Mouse (Mus musculus): Measurements from ENCODE around the gene Lef1. TPM values are rescaled to one million over a fixed set of nuclear protein-coding genes. Genes with fewer than 3 reads are reported as not detected.

Gene Lef1
- total and polyA plus RNA-seq, 2 experiments from 2014 or later = 5.6 to 7.2 TPM

DNA sequence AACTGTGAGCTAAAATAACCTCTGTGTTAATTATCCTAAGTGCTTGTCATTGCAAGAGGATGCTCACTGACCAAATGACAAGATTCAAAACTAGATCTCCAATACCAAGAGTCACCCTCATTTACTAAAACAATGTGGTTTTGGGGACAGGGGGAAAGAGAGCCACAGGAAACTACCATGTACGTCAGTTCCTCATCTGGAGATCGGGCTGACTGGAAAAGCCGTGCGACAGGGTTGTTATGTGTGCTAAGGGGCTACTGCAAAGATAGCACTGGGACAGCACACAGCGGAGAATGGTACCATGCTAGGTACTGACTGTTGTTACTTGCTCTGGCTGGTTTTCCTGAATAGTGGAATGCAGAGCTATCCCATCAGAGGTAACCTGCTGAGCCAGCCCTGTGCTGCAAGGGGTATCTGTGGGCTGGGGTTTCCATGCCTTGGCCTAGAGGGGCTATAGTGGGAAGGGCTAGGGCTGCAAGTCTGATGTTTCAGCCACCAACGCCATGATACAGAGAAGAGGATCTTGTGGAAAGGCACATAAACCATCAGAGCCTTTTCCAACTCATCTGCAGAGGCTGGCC is 32.1 kb upstream of the Lef1 start:
- Histone ChIP-seq H3K4me3 (ENCODE audit: low read length) (no peak overlapping the region), H3K4me2 (ENCODE audit: low read depth, low read length) (no peak overlapping the region), H3K27me3 (ENCODE audit: insufficient read depth, low read length) (no peaks in the 10 kb centered on the region), H3K4me1 (ENCODE audit: insufficient read depth, low read length) (no peaks in the 10 kb centered on the region), H3K36me3 (ENCODE audit: insufficient read depth, low read length) (no peaks in the 10 kb centered on the region), H3K27ac (no peak overlapping the region), H3K9ac (replicated peaks; ENCODE audit: low read length) (no peak overlapping the region), H3K9me3 (ENCODE audit: low read length) (no peaks in the 10 kb centered on the region)
- WGBS = 90% methylated on average over 6 of the region's 6 CpGs
- DNase-seq (ENCODE audit: low spot score) (no peak), ATAC-seq (no peak)
- TF ChIP-seq CTCF (IDR thresholded peaks at IDR 0.05; ENCODE audit: low read depth) = no peak

DNA sequence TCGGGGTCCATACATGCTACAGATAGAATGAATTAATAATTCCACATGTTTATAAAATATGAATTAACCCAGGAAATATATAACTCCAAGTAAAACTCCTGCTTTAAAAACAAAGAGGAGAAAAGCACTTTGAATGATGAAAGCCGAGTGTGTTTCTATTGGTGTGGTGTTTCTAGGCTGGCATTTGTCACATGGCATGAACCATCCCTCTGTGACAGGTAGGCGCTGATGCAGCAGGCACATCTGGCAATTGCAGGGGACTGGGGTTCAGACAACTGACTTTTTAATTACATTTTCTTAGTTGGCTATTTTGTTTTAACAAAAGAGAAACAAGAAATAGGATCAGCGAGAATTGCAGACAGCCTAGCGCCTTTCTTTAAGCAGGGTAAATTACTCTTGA is 31.6 kb upstream of the Lef1 start:
- ATAC-seq (no peak), DNase-seq (ENCODE audit: low spot score) (no peak)
- no peak overlapping the region for H3K4me3 ChIP-seq (ENCODE audit: low read length)
- H3K36me3 ChIP-seq (ENCODE audit: insufficient read depth, low read length) = no peaks in the 10 kb centered on the region
- H3K4me2 ChIP-seq (ENCODE audit: low read depth, low read length) = no peak overlapping the region
- H3K9me3 ChIP-seq (ENCODE audit: low read length) = no peaks in the 10 kb centered on the region
- TF ChIP-seq CTCF (IDR thresholded peaks at IDR 0.05; ENCODE audit: low read depth) = no peak
- WGBS = 75% methylated on average over 5 of the region's 5 CpGs
- H3K4me1 ChIP-seq (ENCODE audit: insufficient read depth, low read length) = no peaks in the 10 kb centered on the region
- H3K27me3 ChIP-seq (ENCODE audit: insufficient read depth, low read length) = no peaks in the 10 kb centered on the region
- no peak overlapping the region for H3K27ac ChIP-seq
- no peak overlapping the region for H3K9ac ChIP-seq (replicated peaks; ENCODE audit: low read length)

DNA sequence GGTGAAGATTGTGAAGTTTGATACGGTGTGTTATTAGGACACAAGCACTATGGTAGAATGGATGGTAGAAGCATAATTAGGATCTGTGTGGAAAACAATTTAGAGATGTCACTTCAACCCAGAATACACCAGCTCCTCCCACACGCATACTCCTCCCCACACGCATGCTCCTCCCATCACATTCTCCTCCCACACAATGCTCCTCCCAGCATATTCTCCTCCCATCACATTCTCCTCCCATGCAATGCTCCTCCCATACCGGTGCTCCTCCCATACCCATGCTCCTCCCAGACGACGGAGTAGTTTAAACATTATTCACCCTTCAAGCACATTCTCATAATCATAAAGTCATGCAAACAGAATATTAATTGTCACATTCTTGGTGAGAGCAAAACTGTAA is 26.5 kb upstream of the Lef1 start:
- DNase-seq (ENCODE audit: low spot score) (no peak), ATAC-seq (0 out of 2 replicates have a peak, but pooled peaks have one; percentile 50)
- H3K9ac ChIP-seq (replicated peaks; ENCODE audit: low read length) = no peak overlapping the region
- H3K4me3 ChIP-seq (ENCODE audit: low read length) = no peak overlapping the region
- H3K27ac ChIP-seq = no peak overlapping the region
- H3K27me3 ChIP-seq (ENCODE audit: insufficient read depth, low read length) = no peaks in the 10 kb centered on the region
- no peak overlapping the region for H3K4me2 ChIP-seq (ENCODE audit: low read depth, low read length)
- no peaks in the 10 kb centered on the region for H3K9me3 ChIP-seq (ENCODE audit: low read length)
- WGBS = 67% methylated on average over 6 of the region's 6 CpGs
- H3K4me1 ChIP-seq (ENCODE audit: insufficient read depth, low read length) = no peaks in the 10 kb centered on the region
- TF ChIP-seq CTCF (IDR thresholded peaks at IDR 0.05; ENCODE audit: low read depth) = no peak
- H3K36me3 ChIP-seq (ENCODE audit: insufficient read depth, low read length) = no peaks in the 10 kb centered on the region

DNA sequence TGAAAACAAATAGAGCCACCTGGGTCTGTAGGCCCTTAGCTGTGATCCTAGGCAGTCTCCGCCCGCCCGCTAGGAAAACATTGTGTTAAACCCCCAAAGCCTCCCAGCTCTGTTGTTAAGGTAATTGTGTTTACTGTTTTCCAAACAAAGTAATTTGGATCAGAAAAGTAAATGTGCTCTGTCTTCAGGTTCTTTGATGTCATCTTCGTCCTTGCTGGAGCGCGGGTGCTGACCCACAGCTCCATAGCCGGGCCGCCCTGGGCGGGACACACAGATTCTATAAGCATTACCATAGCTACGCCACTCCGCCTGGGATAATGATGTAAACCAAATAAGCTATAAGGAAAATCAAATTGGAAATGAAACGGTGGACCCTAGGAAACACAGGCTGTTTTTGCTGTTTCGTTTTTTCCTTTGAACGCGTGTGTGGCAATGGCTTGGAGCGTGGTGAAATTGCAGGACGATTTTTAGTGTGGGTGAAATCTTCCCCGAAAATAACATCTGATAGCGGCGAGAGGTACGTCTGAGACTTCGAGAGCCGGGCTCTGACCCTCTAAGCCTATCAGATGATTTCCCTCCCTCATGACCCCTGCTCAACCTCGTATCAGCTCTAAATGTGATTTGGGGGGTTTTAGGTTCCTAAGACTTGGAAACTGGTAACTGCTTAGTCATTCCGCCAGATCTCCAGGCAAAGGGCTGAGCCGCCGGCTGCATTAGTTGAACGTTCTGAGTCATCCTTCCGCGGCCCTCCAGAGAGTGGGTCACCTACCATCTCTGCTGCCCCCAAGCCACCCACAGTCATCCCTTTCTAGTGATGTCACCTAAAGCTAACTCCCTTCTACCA is 25.3 kb upstream of the Lef1 start:
- peak; percentile 48 for ATAC-seq
- H3K27ac ChIP-seq = no peak overlapping the region
- WGBS = 5% methylated on average over 30 of the region's 30 CpGs
- H3K4me2 ChIP-seq (ENCODE audit: low read depth, low read length) = peak overlapping the region; percentile 58
- H3K4me1 ChIP-seq (ENCODE audit: insufficient read depth, low read length) = no peaks in the 10 kb centered on the region
- H3K36me3 ChIP-seq (ENCODE audit: insufficient read depth, low read length) = no peaks in the 10 kb centered on the region
- DNase-seq (ENCODE audit: low spot score) = peak; percentile 47
- peak overlapping the region; percentile 32 for H3K4me3 ChIP-seq (ENCODE audit: low read length)
- TF ChIP-seq CTCF (IDR thresholded peaks at IDR 0.05; ENCODE audit: low read depth) = no peak
- no peaks in the 10 kb centered on the region for H3K27me3 ChIP-seq (ENCODE audit: insufficient read depth, low read length)
- H3K9ac ChIP-seq (replicated peaks; ENCODE audit: low read length) = peak overlapping the region; percentile 19
- no peaks in the 10 kb centered on the region for H3K9me3 ChIP-seq (ENCODE audit: low read length)

DNA sequence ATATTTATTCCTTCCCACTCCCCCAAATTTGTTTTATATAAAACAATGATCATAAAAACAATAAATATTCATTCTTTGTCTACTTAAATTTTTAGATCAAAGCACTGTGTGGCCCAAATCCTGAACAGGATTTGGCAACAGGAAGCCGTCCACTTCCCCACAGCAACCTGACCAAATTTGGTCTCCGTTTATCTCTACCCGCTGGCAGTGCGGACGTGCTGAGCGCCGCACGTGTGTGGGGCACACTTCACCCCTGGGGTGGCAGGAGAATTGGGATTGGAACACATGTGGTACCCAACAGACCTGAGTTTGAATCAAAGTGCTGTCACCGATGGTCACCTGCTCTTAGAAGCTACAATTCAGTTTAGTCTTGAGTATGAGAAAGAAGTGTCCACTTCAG is 24.3 kb upstream of the Lef1 start:
- H3K27me3 ChIP-seq (ENCODE audit: insufficient read depth, low read length) = no peaks in the 10 kb centered on the region
- ATAC-seq (no peak), DNase-seq (ENCODE audit: low spot score) (no peak)
- no peak for TF ChIP-seq CTCF (IDR thresholded peaks at IDR 0.05; ENCODE audit: low read depth)
- no peak overlapping the region for H3K9ac ChIP-seq (replicated peaks; ENCODE audit: low read length)
- no peaks in the 10 kb centered on the region for H3K36me3 ChIP-seq (ENCODE audit: insufficient read depth, low read length)
- no peaks in the 10 kb centered on the region for H3K9me3 ChIP-seq (ENCODE audit: low read length)
- no peak overlapping the region for H3K4me3 ChIP-seq (ENCODE audit: low read length)
- no peaks in the 10 kb centered on the region for H3K4me1 ChIP-seq (ENCODE audit: insufficient read depth, low read length)
- no peak overlapping the region for H3K27ac ChIP-seq
- WGBS = 79% methylated on average over 9 of the region's 9 CpGs
- H3K4me2 ChIP-seq (ENCODE audit: low read depth, low read length) = no peak overlapping the region

DNA sequence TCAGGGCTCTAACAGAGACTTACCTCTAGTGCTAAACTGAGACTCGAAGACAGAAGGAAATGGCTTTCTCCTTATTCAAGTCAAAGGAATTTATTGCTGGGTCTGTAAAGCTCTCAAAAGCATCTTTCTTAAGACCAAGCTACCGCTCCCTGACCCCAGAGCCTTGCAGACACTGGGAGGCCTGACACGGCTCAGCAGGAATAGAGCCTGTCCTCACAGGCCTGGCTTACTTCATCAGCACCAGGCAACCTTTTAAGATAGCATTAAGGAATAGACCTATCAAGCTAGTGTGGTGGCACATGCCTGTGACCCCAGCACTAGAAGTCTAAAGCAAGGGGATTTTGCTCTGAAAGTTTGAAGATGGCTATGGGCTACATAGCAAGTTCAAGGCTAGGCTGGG is 20.6 kb upstream of the Lef1 start:
- Histone ChIP-seq H3K9me3 (ENCODE audit: low read length) (no peaks in the 10 kb centered on the region), H3K27me3 (ENCODE audit: insufficient read depth, low read length) (no peaks in the 10 kb centered on the region), H3K9ac (replicated peaks; ENCODE audit: low read length) (no peak overlapping the region), H3K27ac (no peak overlapping the region), H3K4me1 (ENCODE audit: insufficient read depth, low read length) (no peaks in the 10 kb centered on the region), H3K36me3 (ENCODE audit: insufficient read depth, low read length) (no peaks in the 10 kb centered on the region), H3K4me3 (ENCODE audit: low read length) (no peak overlapping the region), H3K4me2 (ENCODE audit: low read depth, low read length) (no peak overlapping the region)
- WGBS = 60% methylated on average over 3 of the region's 3 CpGs
- no peak for TF ChIP-seq CTCF (IDR thresholded peaks at IDR 0.05; ENCODE audit: low read depth)
- DNase-seq (ENCODE audit: low spot score) (no peak), ATAC-seq (no peak)

DNA sequence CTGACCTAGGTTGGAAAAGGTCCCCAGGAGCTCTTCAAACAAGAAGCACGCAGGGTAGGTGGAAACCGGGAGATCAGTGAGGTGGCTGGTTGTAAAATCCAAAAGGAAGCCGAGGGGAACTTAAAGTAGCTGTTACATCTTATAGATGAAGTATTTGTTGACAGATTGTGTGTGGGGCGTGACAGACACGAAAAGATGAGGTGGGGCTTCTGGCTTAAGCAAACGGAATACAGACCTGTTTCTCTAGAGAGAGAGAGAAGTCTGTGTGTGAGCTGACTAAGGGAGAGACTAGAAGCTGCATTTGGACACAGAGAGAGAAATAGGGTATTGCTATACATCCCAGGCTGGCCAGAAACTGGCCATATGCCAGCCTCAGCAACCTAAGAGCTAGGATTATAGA is 18.2 kb upstream of the Lef1 start:
- 78% methylated on average over 6 of the region's 6 CpGs for WGBS
- H3K9ac ChIP-seq (replicated peaks; ENCODE audit: low read length) = no peak overlapping the region
- ATAC-seq = no peak
- no peak for TF ChIP-seq CTCF (IDR thresholded peaks at IDR 0.05; ENCODE audit: low read depth)
- H3K4me3 ChIP-seq (ENCODE audit: low read length) = no peak overlapping the region
- no peaks in the 10 kb centered on the region for H3K27me3 ChIP-seq (ENCODE audit: insufficient read depth, low read length)
- H3K4me2 ChIP-seq (ENCODE audit: low read depth, low read length) = no peak overlapping the region
- no peaks in the 10 kb centered on the region for H3K4me1 ChIP-seq (ENCODE audit: insufficient read depth, low read length)
- no peak overlapping the region for H3K27ac ChIP-seq
- H3K9me3 ChIP-seq (ENCODE audit: low read length) = no peaks in the 10 kb centered on the region
- H3K36me3 ChIP-seq (ENCODE audit: insufficient read depth, low read length) = no peaks in the 10 kb centered on the region
- no peak for DNase-seq (ENCODE audit: low spot score)
